ENCODE assay signal across 8 mouse cellular contexts in genomic region chr14:73239291-73239690, GRCm38 (mm10). TPM values are rescaled to one million over a fixed set of nuclear protein-coding genes. Genes with fewer than 3 reads are reported as not detected.
A peak's percentile ranks its signal among the peaks of the same experiment; 100 is the strongest.
DNase-seq lines count a peak whose midpoint lies in the region; ATAC-seq lines count a peak whose summit lies in the region.

No protein-coding gene starts in this region.

- ATAC-seq in lung, embryonic 16.5 days (ENCODE audit: low read depth) = peak; percentile 48; the same call in 1 of the 2 replicates
- ATAC-seq in forebrain, embryonic 12.5 days (ENCODE audit: low FRiP score) = peak; percentile 71
- peak; percentile 71 for ATAC-seq in intestine, embryonic 16.5 days
- peak; percentile 43; the same call in 1 of the 2 replicates for ATAC-seq in megakaryocyte, adult 5-6 weeks (ENCODE audit: poor library complexity, severe bottlenecking)

- H3K4me1 ChIP-seq in lung, embryonic 16.5 days (replicated peaks; ENCODE audit: control insufficient read depth, insufficient read depth, low read length) = peaks cover 11% of the 10 kb centered on the region
- peaks cover 9% of the 10 kb centered on the region for H3K4me1 ChIP-seq in forebrain, embryonic 12.5 days
- peaks cover 6% of the 10 kb centered on the region; the same call in 1 of the 2 replicates for H3K4me1 ChIP-seq in intestine, embryonic 16.5 days (ENCODE audit: control insufficient read depth, insufficient read depth, low read length)

- DNase-seq in lung, adult 18-20 months = no peak
- DNase-seq in thymus, postnatal 0 days (ENCODE audit: low spot score) = peak; percentile 62
- DNase-seq in ovary, adult 18-20 months (ENCODE audit: low spot score) = no peak
- no peak for DNase-seq in left cerebral cortex, adult 9 months (ENCODE audit: low spot score in 2 of 2)

- 0% methylated on average over 6 of the region's 6 CpGs for WGBS in lung, embryonic 16.5 days
- under 1% methylated on average over 6 of the region's 6 CpGs for WGBS in forebrain, embryonic 12.5 days
- WGBS in intestine, embryonic 16.5 days = 1% methylated on average over 6 of the region's 6 CpGs

- peaks cover 5% of the 10 kb centered on the region for H3K36me3 ChIP-seq in lung, embryonic 16.5 days (ENCODE audit: control insufficient read depth, insufficient read depth, low read length)
- H3K36me3 ChIP-seq in forebrain, embryonic 12.5 days (replicated peaks) = no peaks in the 10 kb centered on the region; the same call in 1 of the 2 replicates
- no peaks in the 10 kb centered on the region for H3K36me3 ChIP-seq in intestine, embryonic 16.5 days (ENCODE audit: control insufficient read depth, insufficient read depth, low read length)

- peak overlapping the region; percentile 56 for H3K4me2 ChIP-seq in lung, embryonic 16.5 days (ENCODE audit: low read depth, low read length)
- H3K4me2 ChIP-seq in forebrain, embryonic 12.5 days = peak overlapping the region; percentile 58
- H3K4me2 ChIP-seq in intestine, embryonic 16.5 days (ENCODE audit: low read depth, low read length) = peak overlapping the region; percentile 47

- H3K27ac ChIP-seq in lung, embryonic 16.5 days (ENCODE audit: low read length) = peak overlapping the region; percentile 97
- H3K27ac ChIP-seq in forebrain, embryonic 12.5 days = peak overlapping the region; percentile 91
- H3K27ac ChIP-seq in intestine, embryonic 16.5 days (ENCODE audit: low read length) = peak overlapping the region; percentile 96

- H3K9me3 ChIP-seq in lung, embryonic 16.5 days (ENCODE audit: control insufficient read depth, low read length) = no peaks in the 10 kb centered on the region
- H3K9me3 ChIP-seq in forebrain, embryonic 12.5 days = no peaks in the 10 kb centered on the region
- no peaks in the 10 kb centered on the region for H3K9me3 ChIP-seq in intestine, embryonic 16.5 days (ENCODE audit: control insufficient read depth, low read length)

- no peaks in the 10 kb centered on the region for H3K27me3 ChIP-seq in lung, embryonic 16.5 days (ENCODE audit: control insufficient read depth, insufficient read depth, low read depth, low read length)
- no peaks in the 10 kb centered on the region for H3K27me3 ChIP-seq in forebrain, embryonic 12.5 days
- no peaks in the 10 kb centered on the region for H3K27me3 ChIP-seq in intestine, embryonic 16.5 days (replicated peaks; ENCODE audit: control insufficient read depth, insufficient read depth, low read length)

- peak overlapping the region; percentile 80 for H3K9ac ChIP-seq in lung, embryonic 16.5 days (ENCODE audit: low read length)
- H3K9ac ChIP-seq in forebrain, embryonic 12.5 days = peak overlapping the region; percentile 68
- peak overlapping the region; percentile 77 for H3K9ac ChIP-seq in intestine, embryonic 16.5 days (ENCODE audit: low read depth, low read length)

- H3K4me3 ChIP-seq in lung, embryonic 16.5 days (ENCODE audit: low read length) = peak overlapping the region; percentile 73
- peak overlapping the region; percentile 51 for H3K4me3 ChIP-seq in forebrain, embryonic 12.5 days (replicated peaks)
- H3K4me3 ChIP-seq in intestine, embryonic 16.5 days (ENCODE audit: low read length) = peak overlapping the region; percentile 63

RNA-seq across cellular contexts. Expression of gene Lpar6, which starts 1.6 kb away (rescaled TPM):
- polyA plus RNA-seq in lung, embryonic 16.5 days (2015; fragmentation: Nextera tagmentation; extraction: Ambion mirVana) = 13.7 and 14.1 TPM in 2 replicates
- 11.8 and 14.2 TPM in 2 replicates for polyA plus RNA-seq in forebrain, embryonic 12.5 days (2016; fragmentation: Nextera tagmentation; extraction: Ambion mirVana)
- polyA plus RNA-seq in intestine, embryonic 16.5 days (2015; fragmentation: Nextera tagmentation; extraction: Ambion mirVana) = 12.1 and 13.0 TPM in 2 replicates
- 31.5 and 34.3 TPM in 2 replicates for total RNA-seq in megakaryocyte, adult 5-6 weeks (2015)
- total RNA-seq in megakaryocyte, adult 5-6 weeks (2017) = 28.0 and 29.7 TPM in 2 replicates
- 60.6 and 60.9 TPM in 2 replicates for polyA plus RNA-seq in thymus, postnatal 0 days (2015; fragmentation: Nextera tagmentation; extraction: Ambion mirVana)
